Mouse (Mus musculus) midbrain, postnatal 0 days (tissue): ENCODE measurements around the gene Vps13d. TPM values are rescaled to one million over a fixed set of nuclear protein-coding genes. Genes with fewer than 3 reads are reported as not detected.
A peak's percentile ranks its signal among the peaks of the same experiment; 100 is the strongest.

Experiments
- ATAC-seq: fragments of 200-750 bp; cut with Nextera tagmentation; 2 replicates; pipeline ENCODE4 v1.8.0; 2017; ENCODE audit warnings: moderate number of reproducible peaks, mild to moderate bottlenecking, moderate TSS enrichment, moderate library complexity; ENCODE audit not compliant: low FRiP score
- DNase-seq: peaks from one replicate; pipeline ENCODE4 v3.0.0-alpha.2; 2015; ENCODE audit warnings: low spot score
- H3K27ac ChIP-seq: fragments of 300-500 bp; sonication (generic); 2 replicates; pipeline ENCODE4 v1.5.1; 2014; ENCODE audit warnings: low read depth, mild to moderate bottlenecking, low read length, mixed read lengths
- H3K27me3 ChIP-seq: fragments of 300-500 bp; sonication (generic); 2 replicates; pipeline ENCODE4 v1.6.1; 2014; ENCODE audit warnings: low read length, control low read depth, mixed read lengths; ENCODE audit not compliant: insufficient read depth
- H3K36me3 ChIP-seq: fragments of 300-500 bp; sonication (generic); 2 replicates; pipeline ENCODE4 v1.6.1; 2014; ENCODE audit warnings: low read length, control low read depth, mixed read lengths; ENCODE audit not compliant: insufficient read depth
- H3K4me1 ChIP-seq: fragments of 300-500 bp; sonication (generic); 2 replicates; pipeline ENCODE4 v1.6.1; 2014; ENCODE audit warnings: mild to moderate bottlenecking, control low read depth, antibody characterized with exemption, low read length, mixed read lengths; ENCODE audit not compliant: insufficient read depth
- H3K4me2 ChIP-seq: fragments of 300-500 bp; sonication (generic); 2 replicates; pipeline ENCODE4 v1.6.1; 2014; ENCODE audit warnings: low read depth, mild to moderate bottlenecking, low read length, mixed read lengths; ENCODE audit not compliant: poor library complexity, severe bottlenecking
- H3K4me3 ChIP-seq: fragments of 300-500 bp; sonication (generic); 2 replicates; pipeline ENCODE4 v1.5.1; 2014; ENCODE audit warnings: low read depth, mild to moderate bottlenecking, low read length, moderate library complexity
- H3K9ac ChIP-seq: fragments of 300-500 bp; sonication (generic); replicated peaks from 2 replicates; pipeline ENCODE4 v1.6.1; 2014; ENCODE audit warnings: mild to moderate bottlenecking, low read length, moderate library complexity, mixed read lengths; ENCODE audit not compliant: poor library complexity, severe bottlenecking
- H3K9me3 ChIP-seq: fragments of 300-500 bp; sonication (generic); 2 replicates; pipeline ENCODE4 v1.6.1; 2016; ENCODE audit warnings: low read length, control low read depth
- CTCF ChIP-seq: IDR thresholded peaks from 2 replicates; pipeline ENCODE4 v1.5.1; 2016; ENCODE audit warnings: antibody characterized with exemption, mild to moderate bottlenecking
- WGBS: fragments of 180-500 bp; shearing (Covaris S2); extraction: QIAGEN DNeasy Blood & Tissue Kit; methylation state at CpG from one replicate; pipeline ENCODE4 v1.1.7; 2014; 5-methylcytosine and 5-hydroxymethylcytosine counted together
- polyA plus RNA-seq: library from polyadenylated mRNA; unstranded; fragments of >200 nt; fragmentation: Nextera tagmentation; extraction: Ambion mirVana; gene quantifications from 2 replicates; pipeline ENCODE4 v1.2.1, GENCODE M21; 2015
- total RNA-seq: library from RNA; depleted of rRNA; stranded (reverse); fragments of >200 nt; gene quantifications from 2 replicates; pipeline ENCODE4 v1.2.3, GENCODE M21; 2014

Vps13d gene
- total and polyA plus RNA-seq, 2 experiments from 2014 or later = 9.1 to 35.6 TPM

DNA sequence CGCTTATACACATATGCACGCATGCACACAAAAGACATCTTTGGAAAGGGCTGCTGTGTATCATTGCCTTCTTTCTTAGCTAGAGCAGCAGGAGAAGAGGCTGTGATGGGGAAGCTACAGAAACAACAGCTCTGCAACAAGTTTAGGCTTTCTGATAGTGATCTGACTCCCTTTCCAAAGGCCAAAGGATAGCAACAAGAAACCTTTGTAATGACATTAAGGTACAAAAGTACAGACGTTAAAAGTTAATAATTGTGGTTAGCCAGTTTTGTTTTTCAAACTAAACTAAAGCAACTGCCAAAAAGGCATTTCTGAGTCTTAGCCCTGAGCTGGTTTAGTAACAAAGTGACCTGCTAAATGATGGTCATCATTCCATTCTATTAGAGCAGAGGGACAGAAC, 139.0 kb downstream of the Vps13d start:
- H3K4me1 ChIP-seq = no peaks in the 10 kb centered on the region
- H3K4me2 ChIP-seq = no peak overlapping the region
- ATAC-seq = no peak
- no peak overlapping the region for H3K9ac ChIP-seq
- H3K36me3 ChIP-seq = peaks cover 42% of the 10 kb centered on the region
- H3K27ac ChIP-seq = no peak overlapping the region
- no peak for DNase-seq
- H3K27me3 ChIP-seq = no peaks in the 10 kb centered on the region
- WGBS = 93% methylated on average over 3 of the region's 3 CpGs
- no peak for TF ChIP-seq CTCF
- H3K4me3 ChIP-seq = no peak overlapping the region
- H3K9me3 ChIP-seq = no peaks in the 10 kb centered on the region

DNA sequence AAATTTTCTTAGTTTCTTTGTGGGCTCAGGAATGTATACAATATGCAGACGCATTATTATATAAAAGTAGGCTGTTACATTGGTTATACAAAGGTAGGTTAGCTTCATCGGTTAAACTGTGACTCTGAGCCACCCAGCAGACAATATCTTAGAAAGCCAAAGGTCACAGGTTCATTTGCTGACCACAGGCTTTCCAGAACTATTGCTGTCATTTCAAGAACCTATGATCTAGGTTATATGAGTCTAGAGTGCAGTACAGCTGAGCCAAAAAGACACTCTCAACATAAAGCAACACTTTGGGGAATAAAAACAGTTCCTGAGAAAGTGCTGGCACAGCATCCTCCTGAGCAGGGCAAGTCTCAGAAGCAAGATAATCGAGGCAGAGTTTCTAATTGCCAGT, 140.4 kb downstream of the Vps13d start:
- Histone ChIP-seq H3K27me3 (no peaks in the 10 kb centered on the region), H3K9ac (no peak overlapping the region), H3K9me3 (no peaks in the 10 kb centered on the region), H3K36me3 (peaks cover 40% of the 10 kb centered on the region), H3K27ac (no peak overlapping the region), H3K4me1 (no peaks in the 10 kb centered on the region), H3K4me2 (no peak overlapping the region), H3K4me3 (no peak overlapping the region)
- ATAC-seq = no peak
- DNase-seq = no peak
- 75% methylated on average over 3 of the region's 3 CpGs for whole genome bisulfite sequencing
- TF ChIP-seq CTCF = no peak

- H3K36me3 ChIP-seq = peaks cover 32% of the 10 kb centered on the region
Measured at GRCm38 (mm10) chr4:145052697-145053096, 142.1 kb downstream of the Vps13d start.

DNA sequence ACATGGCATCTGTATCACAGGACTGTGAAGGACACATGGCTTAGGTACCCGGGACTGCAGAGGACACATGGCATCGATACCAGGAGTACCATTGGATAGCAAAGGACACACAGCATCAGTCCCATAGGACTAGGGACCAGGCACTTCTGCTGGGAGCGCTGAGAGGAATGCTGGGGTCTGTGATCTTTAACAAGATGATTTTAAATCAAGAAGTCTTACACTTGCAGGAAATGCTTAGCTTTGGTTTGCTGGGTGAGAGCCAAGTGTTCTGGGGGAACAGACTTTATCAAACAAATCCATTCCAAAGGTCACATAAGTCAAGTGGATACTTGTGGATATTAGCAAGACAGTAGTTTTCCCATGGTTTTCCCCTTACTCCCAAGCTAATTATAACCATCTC, 142.5 kb downstream of the Vps13d start:
- peaks cover 30% of the 10 kb centered on the region for H3K36me3 ChIP-seq
- H3K27me3 ChIP-seq = no peaks in the 10 kb centered on the region
- ATAC-seq (no peak), DNase-seq (no peak)
- no peak overlapping the region for H3K4me2 ChIP-seq
- no peak overlapping the region for H3K4me3 ChIP-seq
- TF ChIP-seq CTCF = no peak
- no peak overlapping the region for H3K9ac ChIP-seq
- no peak overlapping the region for H3K27ac ChIP-seq
- H3K4me1 ChIP-seq = no peaks in the 10 kb centered on the region
- WGBS = 96% methylated on average over 3 of the region's 3 CpGs
- H3K9me3 ChIP-seq = no peaks in the 10 kb centered on the region

More at GRCm38 (mm10) chr4:145052697-145053096, 142.1 kb downstream of the Vps13d start:
- H3K9ac ChIP-seq = no peak overlapping the region
- H3K4me3 ChIP-seq = no peak overlapping the region
- H3K4me2 ChIP-seq = no peak overlapping the region
- TF ChIP-seq CTCF = no peak
- H3K9me3 ChIP-seq = no peaks in the 10 kb centered on the region
- 95% methylated on average over 1 of the region's 1 CpGs for WGBS
- no peaks in the 10 kb centered on the region for H3K4me1 ChIP-seq
- DNase-seq = no peak
- H3K27me3 ChIP-seq = no peaks in the 10 kb centered on the region
- ATAC-seq = no peak
- no peak overlapping the region for H3K27ac ChIP-seq

DNA sequence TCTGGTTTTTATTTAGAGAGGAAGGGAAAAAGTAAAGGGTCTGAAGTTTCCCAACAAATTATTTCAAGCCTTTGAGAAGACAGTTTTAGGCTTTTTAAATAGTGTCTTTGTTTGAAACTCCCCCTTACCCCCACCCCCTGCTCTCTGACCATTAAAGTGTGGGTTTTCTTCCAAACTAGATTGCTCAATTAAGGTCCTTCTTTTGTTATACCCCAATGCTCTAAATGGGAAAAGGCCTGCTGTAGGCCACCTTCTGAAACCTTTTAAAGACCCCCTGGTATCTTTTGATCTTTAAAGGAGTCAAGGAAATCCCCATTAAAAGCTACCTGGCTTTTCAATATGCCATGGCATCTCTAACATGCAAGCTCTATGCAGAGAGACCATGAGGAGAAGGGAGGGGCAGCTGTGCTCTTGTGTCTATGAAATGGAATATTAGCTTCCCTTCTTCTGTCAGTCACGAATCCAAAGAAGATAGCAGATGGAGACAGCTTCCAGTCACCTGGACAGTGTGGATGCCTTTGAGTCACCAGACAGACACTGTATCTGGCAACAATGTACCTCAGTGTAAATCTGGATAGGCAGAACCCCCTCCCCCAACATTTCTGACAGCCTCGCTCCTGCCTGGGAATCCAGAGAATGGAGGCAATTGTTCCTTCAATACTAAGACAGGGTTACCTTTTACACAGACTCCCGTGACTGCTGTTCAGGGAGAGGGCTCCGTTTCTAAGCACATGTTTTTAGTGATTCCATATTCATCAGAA, 143.4 kb downstream of the Vps13d start:
- TF ChIP-seq CTCF = no peak
- ATAC-seq = no peak
- H3K36me3 ChIP-seq = peaks cover 26% of the 10 kb centered on the region
- H3K9me3 ChIP-seq = no peaks in the 10 kb centered on the region
- no peak overlapping the region for H3K4me3 ChIP-seq
- no peak overlapping the region for H3K9ac ChIP-seq
- H3K4me2 ChIP-seq = no peak overlapping the region
- 59% methylated on average over 4 of the region's 4 CpGs for WGBS
- H3K27me3 ChIP-seq = no peaks in the 10 kb centered on the region
- H3K4me1 ChIP-seq = no peaks in the 10 kb centered on the region
- no peak for DNase-seq
- no peak overlapping the region for H3K27ac ChIP-seq

DNA sequence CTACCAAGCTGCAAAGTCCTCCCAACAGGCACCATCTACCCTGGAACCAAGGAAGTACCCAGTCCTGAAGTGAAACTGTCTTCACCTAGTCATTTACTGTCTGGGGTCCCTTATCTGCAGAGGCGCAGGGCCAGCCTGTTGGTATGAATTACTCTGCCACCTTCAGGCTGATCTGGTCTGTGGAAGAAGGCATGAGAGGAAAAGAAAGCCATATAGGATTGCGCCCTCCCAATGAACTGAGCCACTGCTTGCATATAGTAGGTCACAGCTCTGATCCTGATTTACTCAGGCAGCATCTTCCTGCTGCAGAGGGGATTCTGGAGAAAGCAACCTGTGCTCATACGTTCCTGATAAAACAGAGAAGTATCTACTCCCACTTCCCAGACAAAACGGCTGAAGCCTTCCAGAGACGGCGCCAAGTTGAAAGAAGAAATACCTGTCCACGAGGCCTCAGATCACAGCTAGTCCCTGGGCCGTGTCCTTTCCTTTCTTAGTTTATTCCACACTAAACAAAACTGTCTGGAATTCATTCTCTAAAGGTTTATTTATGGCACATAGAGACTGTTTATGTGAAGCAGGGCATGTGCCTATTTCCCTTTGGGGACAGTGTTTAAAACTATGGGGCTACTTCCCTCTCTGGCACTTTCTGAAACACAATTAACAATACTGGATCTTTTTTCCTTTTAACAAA, 144.1 kb downstream of the Vps13d start:
- no peak overlapping the region for H3K4me2 ChIP-seq
- no peaks in the 10 kb centered on the region for H3K9me3 ChIP-seq
- peak; percentile 60 for TF ChIP-seq CTCF
- H3K36me3 ChIP-seq = peaks cover 21% of the 10 kb centered on the region
- H3K9ac ChIP-seq = no peak overlapping the region
- H3K27ac ChIP-seq = no peak overlapping the region
- 70% methylated on average over 8 of the region's 8 CpGs for WGBS
- H3K27me3 ChIP-seq = no peaks in the 10 kb centered on the region
- no peak for ATAC-seq
- no peak overlapping the region for H3K4me3 ChIP-seq
- DNase-seq = peak; percentile 60
- H3K4me1 ChIP-seq = no peaks in the 10 kb centered on the region
